19 mouse cellular contexts compared by ENCODE assay signal in the genomic region with DNA sequence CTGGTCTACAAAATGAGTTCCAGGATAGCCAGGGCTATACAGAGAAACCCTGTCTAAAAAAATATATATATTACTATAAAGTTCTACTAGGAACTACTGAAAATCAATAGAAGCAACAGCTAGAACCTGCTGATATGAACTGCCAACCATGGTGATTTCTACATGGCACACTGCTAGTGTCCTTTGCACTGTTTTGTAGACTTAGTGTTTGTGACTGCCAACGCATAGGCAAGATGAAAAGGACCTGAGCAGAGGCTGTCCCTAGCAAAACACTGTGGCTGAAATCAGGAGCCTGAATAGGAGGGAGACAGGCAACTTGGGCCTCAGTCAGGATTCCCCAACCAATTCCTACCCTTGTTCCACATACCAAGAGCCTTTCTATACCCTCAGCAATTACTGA.
"Had no signal": no experiment of that assay in that cellular context is flagged by ENCODE, and none has a peak within 500 bp of the region (broad histone marks: within the 10 kb centered on the region; RNA-seq: fewer than 3 reads in every experiment).

No protein-coding gene starts in this region.

- H3K4me3 ChIP-seq: midbrain, embryonic 10.5 days; midbrain, embryonic 12.5 days; myocyte; neural tube, embryonic 13.5 days; neural tube, embryonic 15.5 days had no signal

- H3K27me3 ChIP-seq: midbrain, embryonic 12.5 days; neural tube, embryonic 13.5 days; neural tube, embryonic 15.5 days had no signal

- ATAC-seq: midbrain, embryonic 16.5 days had no signal

- DNase-seq: lung, adult 18-20 months; lung, embryonic 14.5 days; lung, postnatal 10 days; lung, postnatal 4 days; midbrain, embryonic 14.5 days; retina, postnatal 1 day; right cerebral cortex, adult 18-20 months; right cerebral cortex, postnatal 25 days; right cerebral cortex, postnatal 4 days; spleen, adult 18-20 months; thymus, adult 18-20 months; thymus, postnatal 14 days; thymus, postnatal 36 days had no signal

- H3K27ac ChIP-seq: midbrain, embryonic 10.5 days; midbrain, embryonic 12.5 days; neural tube, embryonic 13.5 days; neural tube, embryonic 15.5 days had no signal

- H3K36me3 ChIP-seq: midbrain, embryonic 10.5 days; midbrain, embryonic 12.5 days; neural tube, embryonic 13.5 days; neural tube, embryonic 15.5 days had no signal

- H3K4me1 ChIP-seq: neural tube, embryonic 15.5 days had no signal

- H3K9me3 ChIP-seq: midbrain, embryonic 10.5 days; midbrain, embryonic 12.5 days; neural tube, embryonic 13.5 days; neural tube, embryonic 15.5 days had no signal

- H3K4me2 ChIP-seq: lung, embryonic 14.5 days; midbrain, embryonic 12.5 days; neural tube, embryonic 13.5 days; neural tube, embryonic 15.5 days had no signal

- H3K9ac ChIP-seq: lung, embryonic 14.5 days; midbrain, embryonic 12.5 days; neural tube, embryonic 13.5 days; neural tube, embryonic 15.5 days had no signal
